Mouse (Mus musculus) kidney, embryonic 14.5 days (tissue): Measurements from ENCODE around the gene Wnt1. TPM values are rescaled to one million over a fixed set of nuclear protein-coding genes. Genes with fewer than 3 reads are reported as not detected.

Experiments used
- ATAC-seq: fragments of 200-750 bp; cut with Nextera tagmentation; 2 replicates; pipeline ENCODE4 v1.8.0; 2017; ENCODE audit warnings: moderate number of reproducible peaks, mild to moderate bottlenecking, moderate TSS enrichment, moderate library complexity; ENCODE audit not compliant: low FRiP score, low TSS enrichment
- H3K27ac ChIP-seq: fragments of 300-500 bp; sonication (generic); 2 replicates; pipeline ENCODE4 v1.5.1; 2014; ENCODE audit warnings: low read depth, mild to moderate bottlenecking, low read length, moderate library complexity, mixed read lengths
- H3K27me3 ChIP-seq: fragments of 300-500 bp; sonication (generic); 2 replicates; pipeline ENCODE4 v1.6.1; 2014; ENCODE audit warnings: mild to moderate bottlenecking, low read length; ENCODE audit not compliant: control insufficient read depth, insufficient read depth
- H3K36me3 ChIP-seq: fragments of 300-500 bp; sonication (generic); 2 replicates; pipeline ENCODE4 v1.6.1; 2014; ENCODE audit warnings: low read length, mixed read lengths; ENCODE audit not compliant: control insufficient read depth, insufficient read depth
- H3K4me1 ChIP-seq: fragments of 300-500 bp; sonication (generic); 2 replicates; pipeline ENCODE4 v1.6.1; 2014; ENCODE audit warnings: low read length, mixed read lengths; ENCODE audit not compliant: control insufficient read depth, insufficient read depth
- H3K4me2 ChIP-seq: fragments of 300-500 bp; sonication (generic); replicated peaks from 2 replicates; pipeline ENCODE4 v1.6.1; 2014; ENCODE audit warnings: low read depth, mild to moderate bottlenecking, low read length
- H3K4me3 ChIP-seq: fragments of 300-500 bp; sonication (generic); 2 replicates; pipeline ENCODE4 v1.5.1; 2014; ENCODE audit warnings: mild to moderate bottlenecking, low read length
- H3K9ac ChIP-seq: fragments of 300-500 bp; sonication (generic); 2 replicates; pipeline ENCODE4 v1.6.1; 2014; ENCODE audit warnings: low read depth, mild to moderate bottlenecking, low read length, moderate library complexity
- H3K9me3 ChIP-seq: fragments of 300-500 bp; sonication (generic); 2 replicates; pipeline ENCODE4 v1.6.1; 2016; ENCODE audit warnings: low read length; ENCODE audit not compliant: control insufficient read depth
- WGBS: fragments of 180-500 bp; shearing (Covaris S2); extraction: QIAGEN DNeasy Blood & Tissue Kit; methylation state at CpG from one replicate; pipeline ENCODE4 v1.1.7; 2014; 5-methylcytosine and 5-hydroxymethylcytosine counted together
- polyA plus RNA-seq: library from polyadenylated mRNA; unstranded; fragments of >200 nt; fragmentation: Nextera tagmentation; extraction: Ambion mirVana; gene quantifications from 2 replicates; pipeline ENCODE4 v1.2.1, GENCODE M21; 2014

Wnt1 gene
- polyA plus RNA-seq, 1 experiment from 2014 or later = not detected

DNA sequence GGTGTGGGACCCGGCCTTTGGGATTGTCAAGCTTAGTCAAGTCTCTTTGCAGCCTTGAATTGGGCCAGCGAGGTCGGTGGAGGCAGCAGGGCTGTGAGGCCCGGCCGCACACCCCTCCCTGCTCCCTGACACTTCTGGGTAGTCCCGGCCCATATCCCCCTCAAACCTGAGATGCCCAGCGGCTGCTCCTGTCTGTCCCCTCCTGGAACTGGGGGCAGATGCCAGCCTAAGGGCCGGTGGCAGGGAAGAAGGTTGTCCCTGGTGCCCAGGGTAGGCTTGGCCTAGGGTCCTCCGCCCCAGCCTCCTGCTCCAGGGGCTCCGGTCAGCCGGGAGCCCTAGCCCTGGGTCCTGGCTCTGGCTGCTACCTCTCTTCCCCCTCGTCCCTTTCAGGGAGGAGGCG lies 44.4 kb downstream of the Wnt1 start:
- Histone ChIP-seq H3K36me3 (peaks cover 61% of the 10 kb centered on the region), H3K4me3 (no peak overlapping the region)

DNA sequence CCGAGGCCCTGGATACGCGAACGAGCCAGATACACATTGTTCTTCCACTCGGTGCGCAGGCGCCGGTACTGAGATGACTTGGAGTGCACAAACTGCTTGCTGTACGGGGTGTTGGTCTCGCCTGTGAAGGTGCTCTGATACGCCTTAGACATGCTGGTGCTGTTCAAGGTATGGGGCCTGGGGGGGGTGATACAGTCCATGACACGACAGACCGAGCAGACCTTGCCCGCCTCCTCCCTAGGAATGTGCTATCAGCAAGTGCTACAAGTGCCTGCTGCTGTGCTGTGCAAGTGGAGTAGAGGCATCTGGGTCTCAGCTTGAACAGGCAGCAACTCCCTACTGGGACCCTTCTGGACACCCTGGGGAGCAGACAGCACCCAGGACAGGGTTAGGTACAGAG lies 45.6 kb downstream of the Wnt1 start:
- Histone ChIP-seq H3K36me3 (peaks cover 73% of the 10 kb centered on the region), H3K9me3 (no peaks in the 10 kb centered on the region), H3K27ac (no peak overlapping the region), H3K4me1 (no peaks in the 10 kb centered on the region), H3K4me2 (no peak overlapping the region), H3K27me3 (no peaks in the 10 kb centered on the region), H3K9ac (no peak overlapping the region), H3K4me3 (no peak overlapping the region)
- ATAC-seq = no peak
- WGBS = 91% methylated on average over 14 of the region's 14 CpGs

More for the DNA sequence above, 44.4 kb downstream of the Wnt1 start:
- peaks cover 10% of the 10 kb centered on the region for H3K4me1 ChIP-seq
- ATAC-seq = no peak
- no peak overlapping the region for H3K9ac ChIP-seq
- H3K27ac ChIP-seq = no peak overlapping the region
- H3K4me2 ChIP-seq = no peak overlapping the region
- WGBS = 81% methylated on average over 13 of the region's 13 CpGs
- no peaks in the 10 kb centered on the region for H3K27me3 ChIP-seq
- H3K9me3 ChIP-seq = no peaks in the 10 kb centered on the region

DNA sequence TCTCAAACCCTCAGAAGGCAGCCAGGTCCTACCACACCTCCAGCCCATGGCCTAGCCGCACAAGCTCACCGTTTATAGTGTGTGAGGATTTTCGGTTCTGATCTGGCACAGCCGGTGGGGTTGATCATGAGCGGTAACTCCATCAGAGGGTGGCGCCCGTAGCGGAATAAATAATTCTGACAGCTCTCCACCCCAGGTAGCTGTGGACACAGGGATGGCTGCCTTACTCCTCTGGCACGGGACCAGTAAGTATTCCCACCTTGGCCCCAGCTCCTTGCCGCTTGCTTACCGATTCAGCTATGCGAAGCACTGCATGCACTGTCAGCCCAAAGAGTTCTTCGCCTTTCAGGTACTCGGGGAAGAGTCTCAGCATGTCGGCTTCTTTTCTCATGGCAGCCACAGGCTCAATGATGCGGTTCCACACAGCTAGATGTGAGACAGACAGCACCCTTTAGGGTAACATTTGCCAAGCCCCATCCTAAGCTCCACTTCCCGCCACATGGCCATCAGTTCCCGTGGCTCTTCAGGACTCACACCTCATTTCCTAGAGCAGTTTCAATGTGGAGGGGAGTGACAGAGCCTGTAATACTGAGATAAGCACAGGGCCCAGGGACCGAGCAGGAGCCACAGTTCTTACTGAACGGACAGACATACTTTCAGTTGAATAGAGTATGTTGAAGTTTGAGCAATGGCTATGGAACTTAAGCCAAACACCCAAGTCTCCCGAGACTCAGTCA lies 47.5 kb downstream of the Wnt1 start:
- 92% methylated on average over 21 of the region's 21 CpGs for WGBS
- no peak for ATAC-seq
- H3K27me3 ChIP-seq = no peaks in the 10 kb centered on the region

DNA sequence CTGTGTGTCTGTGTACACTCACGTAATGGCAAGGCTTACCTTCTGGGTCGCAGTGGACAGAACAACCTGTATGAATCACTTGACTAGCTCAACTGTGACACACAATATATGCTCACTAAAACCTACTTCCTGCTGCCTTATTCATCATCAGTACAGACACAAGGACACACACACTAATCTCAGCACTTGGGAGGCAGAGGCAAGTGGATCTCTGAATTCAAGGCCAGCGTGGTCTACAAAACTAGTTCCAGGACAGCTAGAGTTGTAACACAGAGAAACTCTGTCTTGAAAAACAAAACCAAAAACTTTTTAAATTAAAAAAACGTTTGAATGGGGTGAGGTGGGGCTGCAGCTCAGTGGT lies 48.1 kb downstream of the Wnt1 start:
- 78% methylated on average over 4 of the region's 4 CpGs for WGBS
- no peak for ATAC-seq
- Histone ChIP-seq H3K27ac (no peak overlapping the region), H3K4me3 (no peak overlapping the region), H3K27me3 (no peaks in the 10 kb centered on the region), H3K9me3 (no peaks in the 10 kb centered on the region), H3K4me2 (no peak overlapping the region), H3K36me3 (peaks cover 97% of the 10 kb centered on the region), H3K9ac (no peak overlapping the region), H3K4me1 (no peaks in the 10 kb centered on the region)

More for the DNA sequence above, 47.5 kb downstream of the Wnt1 start:
- H3K4me2 ChIP-seq = no peak overlapping the region
- no peaks in the 10 kb centered on the region for H3K4me1 ChIP-seq
- H3K36me3 ChIP-seq = peaks cover 92% of the 10 kb centered on the region
- no peak overlapping the region for H3K27ac ChIP-seq
- H3K4me3 ChIP-seq = no peak overlapping the region
- H3K9me3 ChIP-seq = no peaks in the 10 kb centered on the region
- H3K9ac ChIP-seq = no peak overlapping the region

DNA sequence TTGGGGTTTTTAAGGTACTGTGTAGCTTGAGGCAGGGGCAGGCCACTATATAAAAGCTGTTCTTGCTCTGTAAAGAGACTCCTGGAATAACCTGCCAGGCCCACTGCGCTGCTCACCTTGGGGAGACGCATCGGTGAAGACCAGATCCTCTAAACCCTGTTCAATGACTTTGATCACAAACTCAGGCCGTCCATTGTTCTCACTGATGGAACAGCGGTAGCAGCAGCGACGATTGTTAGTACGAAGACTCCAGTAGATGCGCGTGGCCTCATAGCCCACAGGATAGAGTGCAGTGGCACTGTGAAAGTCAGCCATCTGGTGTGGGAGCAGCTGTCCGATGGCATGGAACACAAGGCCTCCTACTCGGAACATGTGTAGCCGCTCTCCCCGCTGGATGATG lies 49.5 kb downstream of the Wnt1 start:
- H3K4me1 ChIP-seq = no peaks in the 10 kb centered on the region
- H3K4me3 ChIP-seq = no peak overlapping the region
- no peaks in the 10 kb centered on the region for H3K27me3 ChIP-seq
- H3K9me3 ChIP-seq = no peaks in the 10 kb centered on the region
- peaks cover 100% of the 10 kb centered on the region for H3K36me3 ChIP-seq
- no peak overlapping the region for H3K4me2 ChIP-seq
- 93% methylated on average over 14 of the region's 14 CpGs for WGBS
- ATAC-seq = no peak
- no peak overlapping the region for H3K27ac ChIP-seq
- no peak overlapping the region for H3K9ac ChIP-seq

DNA sequence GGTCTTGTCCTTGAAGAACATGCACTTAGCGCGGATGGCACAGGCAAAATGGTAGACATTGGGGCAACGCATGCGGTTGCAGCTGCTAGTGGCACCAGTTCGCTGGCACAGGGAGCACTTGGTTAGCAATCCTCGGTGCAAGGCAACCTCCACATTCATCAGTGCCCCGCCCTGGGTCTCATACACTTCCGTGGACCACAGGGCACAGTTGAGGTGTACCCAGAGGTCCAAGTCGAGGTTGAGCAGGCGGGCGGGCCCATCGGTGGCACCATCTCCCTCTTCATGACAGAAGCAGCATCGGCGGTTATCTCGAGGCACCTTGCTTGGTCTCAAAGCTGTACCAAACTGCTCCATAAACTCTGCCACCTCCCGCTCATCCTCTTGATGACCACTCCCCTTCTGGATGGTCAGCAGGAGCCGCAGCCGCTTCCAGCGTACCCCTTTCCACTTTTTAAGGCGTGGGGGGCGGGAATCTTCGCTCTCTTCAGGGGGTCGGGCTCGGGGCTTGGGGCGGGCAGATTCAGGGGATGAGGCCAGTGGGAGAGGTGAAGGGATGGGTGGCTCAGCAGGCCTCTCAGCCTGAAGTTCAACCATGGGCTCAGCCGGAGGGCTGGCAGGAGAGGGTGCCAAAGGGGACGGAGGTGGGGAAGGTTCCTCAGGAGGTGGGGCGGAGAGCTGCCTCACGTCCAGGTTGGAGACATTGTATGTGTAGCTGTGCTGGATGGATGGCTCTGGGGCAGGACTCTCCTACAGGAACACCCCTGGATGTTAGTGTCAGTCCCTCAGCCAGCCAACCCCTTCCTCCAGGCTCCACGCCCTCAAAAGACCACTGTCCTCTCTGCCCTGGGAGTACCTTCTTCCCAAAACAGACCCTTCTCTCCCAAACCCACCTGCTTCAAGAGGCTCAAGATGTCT lies 50.3 kb downstream of the Wnt1 start:
- Histone ChIP-seq H3K27me3 (no peaks in the 10 kb centered on the region), H3K4me1 (no peaks in the 10 kb centered on the region), H3K9me3 (no peaks in the 10 kb centered on the region), H3K27ac (no peak overlapping the region), H3K4me3 (no peak overlapping the region), H3K9ac (no peak overlapping the region), H3K36me3 (peaks cover 100% of the 10 kb centered on the region), H3K4me2 (no peak overlapping the region)
- WGBS = 95% methylated on average over 30 of the region's 30 CpGs
- ATAC-seq = no peak

Other genes starting within 250 kb of the Wnt1 start
- gene Ccnt1, start 218.9 kb upstream of the Wnt1 start, polyA plus RNA-seq = 55.4 and 72.9 TPM in 2 replicates
- 0.57 TPM in 1 of 2 replicates, not detected in the other for gene 4930415O20Rik, start 218.9 kb upstream of the Wnt1 start, polyA plus RNA-seq
- 26.2 and 31.5 TPM in 2 replicates for gene Adcy6, start 179.8 kb upstream of the Wnt1 start, polyA plus RNA-seq
- gene Cacnb3, start 159.0 kb upstream of the Wnt1 start, polyA plus RNA-seq = 21.5 and 26.5 TPM in 2 replicates
- gene Ddx23, start 127.0 kb upstream of the Wnt1 start, polyA plus RNA-seq = 27.3 and 32.2 TPM in 2 replicates
- gene Rnd1, start 112.4 kb upstream of the Wnt1 start, polyA plus RNA-seq = 0.28 and 0.31 TPM in 2 replicates
- 0.69 and 1.0 TPM in 2 replicates for gene Ccdc65, start 81.7 kb upstream of the Wnt1 start, polyA plus RNA-seq
- 28.8 and 33.4 TPM in 2 replicates for gene Fkbp11, start 61.7 kb upstream of the Wnt1 start, polyA plus RNA-seq
- 29.8 and 39.7 TPM in 2 replicates for gene Arf3, start 26.6 kb upstream of the Wnt1 start, polyA plus RNA-seq
- not detected in 2 replicates for gene Wnt10b, start 11.7 kb upstream of the Wnt1 start, polyA plus RNA-seq
- gene Ddn, start 19.6 kb downstream of the Wnt1 start, polyA plus RNA-seq = 1.4 TPM in 2 replicates
- 67.8 and 83.7 TPM in 2 replicates for gene Prkag1, start 41.7 kb downstream of the Wnt1 start, polyA plus RNA-seq
- 17.5 and 21.4 TPM in 2 replicates for gene Kmt2d, start 81.3 kb downstream of the Wnt1 start, polyA plus RNA-seq
- gene Rhebl1, start 104.7 kb downstream of the Wnt1 start, polyA plus RNA-seq = 14.4 and 22.4 TPM in 2 replicates
- 0.54 and 0.84 TPM in 2 replicates for gene Dhh, start 108.7 kb downstream of the Wnt1 start, polyA plus RNA-seq
- gene Lmbr1l, start 128.4 kb downstream of the Wnt1 start, polyA plus RNA-seq = 5.5 and 8.6 TPM in 2 replicates
- gene Tuba1b, start 144.7 kb downstream of the Wnt1 start, polyA plus RNA-seq = 1,971 and 2,088 TPM in 2 replicates
- gene Gm49450, start 163.7 kb downstream of the Wnt1 start, polyA plus RNA-seq = not detected in 2 replicates
- gene Tuba1a, start 163.8 kb downstream of the Wnt1 start, polyA plus RNA-seq = 891 and 921 TPM in 2 replicates
- gene Tuba1c, start 240.0 kb downstream of the Wnt1 start, polyA plus RNA-seq = 187 and 196 TPM in 2 replicates